Mouse (Mus musculus) layer of hippocampus, adult 11-12 months (tissue): Measurements from ENCODE around the gene Naaladl2.

Source experiments
- DNase-seq: peaks from one replicate; pipeline ENCODE4 v3.0.0; 2022; ENCODE audit warnings: low spot score

Naaladl2 gene

DNA sequence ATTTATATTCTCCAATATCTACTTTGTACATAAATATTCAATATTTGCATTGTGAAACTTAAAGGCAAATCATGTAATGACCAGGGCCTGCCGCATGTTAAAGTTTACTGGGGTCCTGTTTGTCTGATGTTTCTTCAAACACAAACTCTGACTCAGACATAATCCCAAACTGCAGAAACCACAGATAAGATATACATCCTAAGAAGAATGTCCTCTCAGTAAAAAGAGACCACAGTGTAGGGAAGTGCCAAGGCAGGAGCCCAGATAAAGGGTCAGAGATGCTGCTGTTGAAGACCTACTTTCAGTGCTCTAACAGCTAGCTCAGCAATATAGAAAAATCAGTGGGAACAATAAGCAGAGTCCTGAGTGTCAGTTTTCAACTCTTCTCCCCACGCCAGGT lies 201.9 kb downstream of the Naaladl2 start:
- DNase-seq: no peak

DNA sequence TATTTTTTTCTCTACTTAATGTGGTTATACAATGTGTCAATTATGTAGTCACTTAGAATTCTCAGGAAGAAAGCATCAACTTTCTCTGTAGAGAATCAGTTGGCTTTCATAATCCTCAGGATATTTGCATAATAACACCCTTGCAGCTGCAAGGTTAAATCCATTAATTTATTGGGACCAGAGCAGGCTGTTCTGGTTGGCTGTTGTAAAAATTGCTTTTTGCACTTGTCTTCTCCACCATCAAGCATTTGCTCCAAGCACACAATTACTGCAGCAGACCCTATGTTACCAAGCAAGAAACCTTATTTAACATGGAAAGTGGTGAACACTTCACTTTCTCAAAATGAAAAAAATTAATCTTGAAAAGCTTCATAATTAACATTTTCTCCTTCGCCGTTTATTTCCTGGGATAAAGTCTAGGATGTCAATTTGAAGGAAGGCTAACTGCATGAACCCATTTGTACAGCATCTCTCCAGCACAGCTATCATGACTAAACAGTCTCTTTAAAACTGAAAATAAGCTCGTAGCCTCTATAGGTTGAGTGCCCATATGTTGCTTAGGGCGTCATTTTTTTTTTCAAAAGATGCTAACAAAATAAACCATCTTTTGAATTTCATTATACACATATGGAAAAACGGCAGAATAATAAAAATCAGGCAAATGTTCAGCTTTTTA lies 205.4 kb downstream of the Naaladl2 start:
- DNase-seq: no peak

DNA sequence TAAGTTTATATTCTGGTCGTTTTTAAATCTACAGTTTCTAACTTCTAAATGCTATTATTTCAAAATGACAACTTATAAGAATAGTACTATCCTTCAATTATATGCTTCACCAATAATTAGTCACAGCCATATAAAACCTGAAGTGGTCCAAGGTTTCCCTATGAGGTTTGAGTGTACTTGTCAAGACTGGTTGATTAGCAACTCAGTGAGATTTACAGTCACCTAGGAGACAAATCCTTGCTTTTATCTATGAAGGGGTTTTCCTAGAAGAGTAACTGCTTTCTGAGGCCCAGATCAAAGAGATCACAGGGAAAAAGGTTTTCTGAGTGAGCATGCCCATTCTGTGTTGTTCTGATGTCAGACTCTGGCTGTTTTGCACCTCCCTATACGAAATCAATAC lies 222.2 kb downstream of the Naaladl2 start:
- no peak for DNase-seq

DNA sequence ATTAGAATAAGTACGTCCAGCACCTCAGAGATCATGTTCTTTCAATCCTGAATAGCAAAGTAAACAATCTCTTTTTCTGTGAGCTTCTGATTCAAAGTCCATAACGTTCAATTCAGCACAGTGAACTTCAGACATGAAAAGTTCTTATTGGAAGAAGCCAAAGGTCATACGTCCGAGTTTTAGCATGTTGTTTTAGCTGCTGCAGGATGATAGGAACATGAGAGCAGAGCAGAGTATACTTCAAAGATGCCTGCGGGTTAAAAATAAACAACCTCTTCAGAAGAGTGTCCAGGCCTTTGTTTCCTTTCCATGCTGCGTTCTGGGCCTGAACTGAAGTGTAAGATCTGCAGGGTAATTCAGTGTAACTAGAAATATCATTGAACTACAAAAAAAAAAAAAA lies 222.7 kb downstream of the Naaladl2 start:
- no peak for DNase-seq

DNA sequence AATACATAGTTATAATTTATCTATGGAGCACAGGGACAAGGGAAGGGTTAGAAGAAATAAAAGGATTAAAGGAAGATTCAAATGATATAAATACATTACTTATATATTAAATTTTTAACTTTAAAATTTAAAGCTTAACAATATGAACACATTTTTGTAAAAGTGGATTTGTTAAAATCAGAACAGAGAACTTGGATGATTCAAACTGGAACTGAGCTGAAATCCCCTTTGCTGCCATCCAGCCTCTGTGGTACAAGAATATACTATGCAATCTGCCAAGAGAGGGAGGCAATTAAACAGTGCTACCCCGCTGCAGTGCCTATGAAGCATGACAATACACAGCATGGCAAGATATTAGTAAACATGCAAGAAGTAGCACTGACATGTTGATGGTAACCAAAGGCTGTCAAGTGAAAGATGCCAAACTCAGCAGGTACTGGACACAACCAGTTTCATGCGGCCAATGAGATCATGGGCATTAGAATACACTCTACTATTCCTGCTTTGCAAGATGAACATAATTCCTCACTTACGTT lies 238.6 kb downstream of the Naaladl2 start:
- no peak for DNase-seq

DNA sequence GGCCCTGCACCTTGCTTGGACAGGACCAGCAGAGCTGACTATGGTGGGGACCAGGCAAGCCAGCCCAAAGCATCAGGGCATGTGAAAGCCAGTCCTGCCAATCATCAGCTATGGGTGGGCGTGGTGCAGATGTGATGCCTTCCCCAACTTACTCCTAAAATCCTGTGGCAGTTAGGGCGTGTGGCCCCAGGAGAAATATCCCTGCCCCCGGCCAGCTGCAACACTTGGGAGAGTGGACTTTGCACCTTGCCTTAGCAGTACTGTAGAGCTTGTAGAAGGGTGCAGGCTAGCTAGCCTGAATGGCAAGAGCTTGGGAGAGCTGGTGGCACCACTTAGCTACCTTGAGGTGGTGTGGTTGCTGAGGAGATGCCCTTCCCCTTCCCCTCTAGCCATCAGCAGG lies 255.3 kb downstream of the Naaladl2 start:
- DNase-seq: no peak

DNA sequence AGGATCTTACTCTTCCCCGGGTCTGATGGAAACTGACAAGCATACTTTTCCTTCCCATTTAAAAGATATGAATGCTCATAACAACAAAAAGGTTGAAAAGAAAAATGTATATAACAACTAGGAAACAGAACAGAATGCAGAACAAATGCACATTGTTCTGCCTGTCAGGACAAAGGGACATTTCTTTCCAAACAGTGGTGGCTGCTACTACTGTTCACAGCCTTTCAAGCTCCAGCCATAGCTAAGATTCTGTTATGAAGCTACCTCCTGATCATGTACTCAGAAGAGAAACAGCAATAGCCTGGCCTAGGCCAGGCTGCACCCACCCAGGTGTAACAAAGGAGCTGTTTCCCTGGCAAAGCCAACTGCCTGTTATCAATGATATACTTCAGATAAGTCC lies 271.8 kb downstream of the Naaladl2 start:
- DNase-seq: no peak

DNA sequence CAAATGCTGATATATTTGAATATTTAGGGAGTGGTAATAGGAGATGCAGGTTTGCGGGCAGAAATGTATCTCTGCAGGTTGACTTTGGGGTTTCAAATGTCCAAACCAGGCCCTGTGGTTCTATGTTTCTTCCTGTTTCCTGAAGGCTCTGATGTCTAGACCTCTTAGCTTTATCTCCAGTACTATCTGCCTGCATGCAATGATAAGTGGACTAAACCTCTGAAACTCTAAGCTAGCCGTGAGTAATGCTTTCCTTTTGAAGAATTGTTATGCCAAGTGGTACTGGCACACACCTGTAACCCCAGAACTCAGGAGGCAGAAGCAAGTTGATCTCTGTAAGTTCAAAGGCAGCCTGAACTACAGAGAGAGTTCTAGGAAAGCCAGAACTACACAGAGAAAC lies 291.1 kb downstream of the Naaladl2 start:
- DNase-seq: no peak

DNA sequence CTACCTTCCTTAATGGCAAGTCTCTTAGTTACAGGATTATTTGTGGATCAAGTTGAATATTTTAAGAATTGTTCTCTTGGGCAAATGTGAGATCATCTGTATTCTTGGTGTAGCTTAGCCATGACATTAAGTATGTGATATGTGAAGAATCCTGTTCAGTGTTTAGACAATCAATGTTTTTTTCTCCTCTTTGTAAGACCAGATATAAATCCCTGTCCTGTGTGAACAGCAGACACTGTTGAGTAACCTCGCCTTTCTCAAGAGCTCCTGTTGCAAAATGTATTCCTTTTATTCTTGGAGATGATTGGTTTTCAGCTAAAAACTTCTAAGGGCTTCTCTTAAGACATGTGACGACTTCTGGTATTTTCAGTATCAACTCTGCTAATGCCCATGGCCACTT lies 347.3 kb downstream of the Naaladl2 start:
- no peak for DNase-seq

DNA sequence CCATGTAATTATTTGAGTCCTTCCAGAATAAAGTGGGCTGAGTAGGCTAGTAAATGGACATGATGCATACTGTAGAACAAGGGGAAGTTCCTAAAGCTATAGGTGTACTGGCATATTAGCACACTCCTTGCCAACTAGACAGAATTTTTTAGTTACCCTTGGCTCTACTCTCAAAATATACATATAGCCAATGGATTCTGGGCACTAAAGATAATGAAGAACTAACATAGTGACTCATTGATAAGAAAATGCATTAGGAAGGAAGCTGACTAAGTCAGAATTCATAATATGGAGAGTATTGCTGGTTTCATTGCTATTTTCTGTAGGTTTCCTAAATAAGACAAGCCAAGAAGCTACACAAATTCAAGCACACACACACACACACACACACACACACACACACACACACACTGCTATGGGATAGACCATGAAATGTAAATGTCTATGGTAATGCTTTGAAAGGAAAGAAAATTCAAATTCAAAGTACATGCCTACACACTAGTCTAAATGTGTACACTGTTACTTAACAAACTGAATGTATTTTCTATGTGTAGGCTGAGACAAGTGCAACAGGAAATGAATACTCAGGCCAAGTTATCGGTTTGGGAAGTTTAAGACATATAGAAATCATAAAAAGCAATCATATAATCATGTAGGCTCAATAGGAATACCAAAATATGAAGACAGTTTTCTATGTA lies 356.5 kb downstream of the Naaladl2 start:
- no peak for DNase-seq

DNA sequence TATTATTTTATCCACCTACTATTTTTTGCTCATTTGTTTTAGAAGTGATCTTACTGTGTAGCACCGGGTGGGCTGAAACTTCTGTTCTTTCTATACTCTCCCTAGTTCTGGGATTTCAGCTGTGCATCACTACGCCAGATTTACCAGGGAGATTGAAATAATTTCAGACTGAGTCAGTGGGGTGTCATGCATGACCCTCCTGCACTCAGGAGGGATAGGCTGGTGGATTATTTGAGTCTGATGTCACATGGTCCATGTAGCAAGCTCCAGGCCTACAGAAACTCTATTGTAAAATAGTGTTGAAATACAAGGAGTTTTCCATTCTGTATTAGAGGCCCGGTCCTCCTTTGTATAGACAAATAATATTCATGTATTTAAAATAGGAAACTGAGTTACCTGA lies 360.0 kb downstream of the Naaladl2 start:
- no peak for DNase-seq

DNA sequence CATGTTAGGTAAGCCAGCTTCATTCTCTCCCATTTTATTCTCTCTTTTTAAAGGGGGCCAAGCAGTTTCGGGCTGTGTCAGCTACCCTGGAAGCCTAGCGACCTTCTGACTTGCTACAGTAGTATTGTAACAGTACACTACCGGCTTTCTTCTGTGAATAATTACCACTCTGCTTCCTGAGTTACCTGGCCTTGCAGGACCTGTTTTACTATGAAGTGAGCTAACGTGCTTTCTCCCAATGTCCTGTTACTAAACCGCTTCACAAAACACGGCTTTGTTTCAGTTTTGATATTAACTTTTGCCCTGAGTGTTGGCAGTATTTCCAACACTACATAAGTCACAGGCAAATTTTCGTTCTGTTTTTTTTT lies 360.6 kb downstream of the Naaladl2 start:
- DNase-seq: no peak

DNA sequence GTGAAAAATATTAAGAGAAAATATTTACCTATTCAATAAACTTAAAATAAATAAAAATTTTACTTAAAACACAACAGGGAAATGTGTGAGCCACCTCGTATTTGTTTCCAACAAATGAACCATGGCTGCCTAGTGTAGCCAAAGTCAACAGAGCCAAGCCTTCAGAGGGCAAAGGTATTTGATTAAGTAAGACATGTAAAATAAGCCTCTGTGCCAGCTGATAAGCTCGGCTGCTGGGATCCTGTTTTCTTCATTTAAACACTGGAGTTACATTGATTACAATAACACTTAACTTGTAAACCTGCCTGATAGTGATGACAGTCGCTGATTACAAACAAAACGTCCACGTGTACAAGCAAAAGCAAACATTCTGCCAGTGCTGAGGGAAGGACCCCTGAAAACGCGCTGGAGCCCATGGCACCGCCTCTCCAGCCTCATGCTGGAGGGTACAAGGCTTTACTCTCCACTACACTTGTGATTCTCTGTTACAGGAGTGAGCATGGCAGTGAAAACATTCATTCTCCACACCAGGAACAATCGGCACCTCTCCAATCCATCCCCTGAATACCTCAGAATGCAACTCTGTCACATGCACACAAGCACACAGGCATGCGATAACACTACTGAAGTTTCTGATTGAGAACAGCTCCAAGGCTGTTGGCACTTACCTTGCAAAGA lies 361.1 kb downstream of the Naaladl2 start:
- no peak for DNase-seq

DNA sequence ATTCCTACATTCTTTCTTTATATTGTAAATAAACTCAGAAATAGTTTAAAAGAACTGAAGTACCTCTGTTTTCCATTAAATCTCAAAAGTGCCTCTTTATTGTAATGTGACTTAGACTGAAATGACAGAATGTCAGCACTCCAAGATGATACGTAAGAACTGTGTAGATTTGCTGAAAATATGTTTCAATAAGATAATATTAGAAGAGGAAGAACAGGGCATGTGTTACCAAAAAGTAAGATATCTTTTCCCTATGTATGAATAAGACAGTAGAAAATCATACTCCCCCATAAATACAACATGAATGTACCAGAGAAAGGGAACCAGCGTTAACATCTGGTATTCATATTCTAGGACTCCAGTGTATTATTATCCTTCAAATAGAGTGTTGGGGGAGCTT lies 362.4 kb downstream of the Naaladl2 start:
- DNase-seq: no peak

DNA sequence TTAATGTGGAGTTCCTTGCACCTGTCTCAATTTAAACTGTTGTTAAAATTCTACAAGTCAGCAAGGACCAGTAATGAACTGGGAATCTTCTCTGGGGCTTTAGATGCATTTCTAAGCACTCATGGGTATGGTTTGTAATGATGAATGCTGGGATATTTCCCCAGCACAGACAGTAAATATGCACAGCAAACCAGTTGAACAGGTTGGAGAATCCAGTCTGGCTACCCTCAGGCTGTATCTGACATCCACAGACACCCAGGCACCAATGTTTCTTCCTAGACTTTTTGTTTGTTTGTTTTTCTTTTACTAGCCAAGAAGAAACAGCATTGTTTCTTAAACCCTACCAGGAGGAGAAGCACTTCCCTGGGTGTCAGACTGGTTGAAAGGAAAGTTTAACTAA lies 365.6 kb downstream of the Naaladl2 start:
- DNase-seq: no peak

DNA sequence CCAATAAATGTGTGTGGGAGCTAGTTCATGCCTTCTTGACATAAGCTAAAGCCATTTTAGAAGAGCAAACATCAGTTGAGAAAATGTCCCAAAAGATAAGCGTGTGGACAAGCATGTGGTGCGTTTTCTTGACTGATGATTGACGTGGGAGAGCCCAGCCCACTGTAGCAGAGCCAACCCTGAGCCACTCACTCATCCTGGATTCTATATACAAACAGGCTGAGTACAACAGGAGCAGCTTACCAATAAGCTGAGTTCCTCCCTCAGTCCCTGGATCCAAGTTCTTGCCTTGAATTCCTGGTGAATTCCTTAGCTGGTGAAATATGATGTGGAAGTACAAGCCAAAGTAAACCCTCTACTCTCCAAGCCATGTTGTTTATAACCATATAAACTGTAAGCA lies 395.0 kb downstream of the Naaladl2 start:
- no peak for DNase-seq

DNA sequence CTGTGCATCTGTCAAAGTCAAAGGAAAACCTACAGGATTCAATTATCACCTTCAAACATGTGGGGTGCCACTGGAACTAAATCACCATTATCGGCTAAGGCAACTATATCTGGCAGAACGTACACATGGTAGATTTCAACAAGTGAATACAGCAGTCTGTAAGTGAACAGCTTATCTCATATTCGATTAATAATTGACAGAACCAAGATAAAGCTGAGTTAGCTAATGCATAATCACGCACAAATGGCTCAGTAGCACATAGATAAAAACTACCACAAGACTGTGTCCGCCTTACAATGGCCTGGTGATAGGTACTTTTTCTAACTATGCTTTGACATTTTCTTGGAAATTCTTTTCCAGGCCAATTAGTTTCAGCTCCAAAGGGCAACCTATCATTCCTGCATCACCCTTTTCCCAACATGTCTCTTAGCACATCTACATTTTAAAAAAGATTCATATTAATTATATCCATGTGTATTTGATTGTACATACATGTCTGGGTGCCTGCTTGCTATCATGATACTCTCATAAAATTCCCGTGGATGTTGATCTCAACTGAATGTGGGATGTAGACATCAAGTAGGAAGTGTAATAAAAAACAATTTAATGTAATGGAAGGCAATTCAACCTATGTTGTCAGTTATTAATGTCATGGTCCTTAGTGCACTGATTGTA lies 396.7 kb downstream of the Naaladl2 start:
- DNase-seq: no peak

DNA sequence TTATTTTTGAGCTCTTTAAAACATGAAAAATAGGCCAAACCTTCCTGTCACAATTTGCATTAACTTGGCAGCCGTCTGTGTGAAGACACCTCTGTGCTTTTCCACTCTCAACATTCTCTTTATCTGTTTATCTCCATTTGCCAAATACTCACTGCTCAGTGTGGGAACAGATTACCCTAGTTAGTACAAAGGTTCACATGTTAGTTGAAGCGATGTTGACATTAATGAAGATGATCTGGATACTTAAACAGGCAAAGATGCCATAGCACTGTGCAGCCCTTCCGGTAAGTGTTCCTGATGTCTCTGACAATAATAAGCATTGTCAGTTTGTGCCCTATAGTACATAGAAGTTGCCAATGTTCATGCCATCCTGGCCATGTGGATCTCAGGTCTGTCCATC lies 400.1 kb downstream of the Naaladl2 start:
- no peak for DNase-seq

DNA sequence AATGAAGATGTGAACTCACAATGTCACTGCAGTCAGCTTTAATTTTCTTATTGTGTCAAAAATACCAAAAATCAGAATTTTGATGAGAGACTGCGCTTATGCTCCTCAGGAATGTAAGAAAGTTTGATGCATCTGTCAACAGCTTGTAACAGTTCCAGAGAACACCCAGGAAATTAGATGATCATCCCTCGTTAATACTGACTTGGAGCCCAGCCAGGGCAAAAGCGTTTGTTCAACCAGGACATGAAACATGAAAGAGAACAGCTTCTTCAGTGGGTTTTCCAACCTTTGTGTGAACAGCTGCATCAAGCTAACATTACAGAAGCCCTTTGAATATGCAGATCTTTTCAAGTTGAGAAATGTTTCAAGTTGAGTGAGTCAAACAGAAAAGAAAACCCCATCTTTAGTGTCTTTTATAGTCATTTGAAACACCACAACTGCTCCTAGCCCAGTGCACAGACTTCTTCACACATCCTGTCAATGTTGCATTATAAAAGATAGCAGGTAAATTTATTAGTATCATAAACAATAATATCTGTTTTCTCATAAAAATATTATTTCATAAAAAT lies 424.8 kb downstream of the Naaladl2 start:
- no peak for DNase-seq

DNA sequence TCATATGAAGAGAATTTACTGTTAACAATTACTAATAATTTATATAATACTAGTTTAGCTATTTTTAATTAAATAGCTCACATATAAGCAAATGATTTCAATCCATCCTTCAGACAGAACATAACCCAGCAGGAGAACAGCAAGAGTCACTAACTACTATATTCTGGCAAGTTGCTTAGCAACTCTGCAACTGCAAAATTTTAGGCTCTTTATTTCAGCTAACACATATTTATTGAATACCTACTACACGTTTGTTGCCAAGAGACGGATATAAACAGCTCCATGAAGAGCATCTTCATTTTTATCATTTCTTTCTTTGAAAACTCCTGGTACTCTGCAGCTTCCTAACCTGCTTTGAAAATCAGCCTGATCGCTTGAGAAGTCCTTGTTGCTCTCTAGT lies 429.3 kb downstream of the Naaladl2 start:
- no peak for DNase-seq

DNA sequence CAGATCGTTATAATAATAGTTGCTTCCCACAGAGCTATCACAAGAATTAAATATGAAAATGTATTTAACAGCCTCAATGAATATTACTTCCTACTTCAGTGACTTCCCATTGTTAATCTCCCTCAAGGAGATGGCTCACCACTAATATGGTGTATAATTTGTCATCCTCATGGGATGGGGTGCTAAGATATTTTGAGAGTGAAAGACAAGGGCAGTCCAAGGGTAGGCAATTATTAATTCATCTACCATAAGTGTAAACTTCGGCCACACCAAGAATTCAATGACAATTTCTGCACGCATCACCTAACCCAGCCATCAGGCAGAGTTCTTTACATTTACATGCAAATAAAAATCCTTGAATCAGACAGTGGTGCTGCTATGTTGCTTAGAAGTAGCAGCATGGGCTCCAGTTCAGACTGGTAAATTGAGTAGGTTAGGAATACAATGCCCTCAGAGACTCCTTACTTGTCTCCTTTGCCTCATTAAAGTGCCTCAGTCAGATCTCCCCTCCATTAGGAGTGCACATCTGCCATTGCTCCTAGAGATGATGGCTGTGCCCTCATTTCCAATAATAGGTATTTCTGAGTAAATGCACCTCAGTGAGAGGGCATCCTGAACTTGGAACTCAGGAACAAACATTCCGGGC lies 438.2 kb downstream of the Naaladl2 start:
- DNase-seq: no peak
